Mouse (Mus musculus) splenic B cell, adult 2 months (primary cell): Measurements from ENCODE around the gene Ino80b.

Experiments
- DNase-seq: peaks from one replicate; pipeline ENCODE4 v3.0.0-alpha.2; 2011; ENCODE audit warnings: low read depth, low spot score
- H3K27me3 ChIP-seq: 2 replicates; pipeline ENCODE4 v1.6.1; 2012; ENCODE audit warnings: mild to moderate bottlenecking, low read length, moderate library complexity, mixed read lengths; ENCODE audit not compliant: control insufficient read depth, poor library complexity, insufficient read depth, severe bottlenecking
- H3K36me3 ChIP-seq: 2 replicates; pipeline ENCODE4 v1.6.1; 2012; ENCODE audit warnings: mild to moderate bottlenecking, low read length, moderate library complexity, mixed read lengths; ENCODE audit not compliant: control insufficient read depth, poor library complexity, insufficient read depth, severe bottlenecking

Ino80b gene

GRCm38 (mm10) chr6:83153038-83153437 lies 27.8 kb upstream of the Ino80b start:
- no peak for DNase-seq
- H3K27me3 ChIP-seq, result no peaks in the 10 kb centered on the region
- no peaks in the 10 kb centered on the region for H3K36me3 ChIP-seq

GRCm38 (mm10) chr6:83151721-83152120 lies 26.5 kb upstream of the Ino80b start:
- H3K36me3 ChIP-seq, result no peaks in the 10 kb centered on the region
- no peaks in the 10 kb centered on the region for H3K27me3 ChIP-seq
- DNase-seq, result no peak

- Histone ChIP-seq H3K27me3 (no peaks in the 10 kb centered on the region), H3K36me3 (no peaks in the 10 kb centered on the region)
- no peak for DNase-seq
Measured at GRCm38 (mm10) chr6:83147280-83147679, 22.0 kb upstream of the Ino80b start.

GRCm38 (mm10) chr6:83145805-83146204 lies 20.6 kb upstream of the Ino80b start:
- no peaks in the 10 kb centered on the region for H3K36me3 ChIP-seq
- no peak for DNase-seq
- H3K27me3 ChIP-seq, result no peaks in the 10 kb centered on the region

- no peak for DNase-seq
- no peaks in the 10 kb centered on the region for H3K36me3 ChIP-seq
Measured at GRCm38 (mm10) chr6:83145209-83145608, 20.0 kb upstream of the Ino80b start.

GRCm38 (mm10) chr6:83142886-83143285 lies 17.7 kb upstream of the Ino80b start:
- H3K27me3 ChIP-seq, result no peaks in the 10 kb centered on the region; the same call in 1 of the 2 replicates
- DNase-seq, result no peak

More at GRCm38 (mm10) chr6:83145209-83145608, 20.0 kb upstream of the Ino80b start:
- no peaks in the 10 kb centered on the region for H3K27me3 ChIP-seq

GRCm38 (mm10) chr6:83142211-83142731 lies 17.0 kb upstream of the Ino80b start:
- no peak for DNase-seq
- Histone ChIP-seq H3K36me3 (no peaks in the 10 kb centered on the region), H3K27me3 (no peaks in the 10 kb centered on the region; the same call in 1 of the 2 replicates)

More at GRCm38 (mm10) chr6:83142886-83143285, 17.7 kb upstream of the Ino80b start:
- H3K36me3 ChIP-seq, result no peaks in the 10 kb centered on the region

GRCm38 (mm10) chr6:83141636-83142035 lies 16.4 kb upstream of the Ino80b start:
- H3K36me3 ChIP-seq, result no peaks in the 10 kb centered on the region
- no peaks in the 10 kb centered on the region; the same call in 1 of the 2 replicates for H3K27me3 ChIP-seq
- no peak for DNase-seq

GRCm38 (mm10) chr6:83140044-83140443 lies 14.8 kb upstream of the Ino80b start:
- DNase-seq, result no peak
- peaks cover 2% of the 10 kb centered on the region for H3K27me3 ChIP-seq
- H3K36me3 ChIP-seq, result no peaks in the 10 kb centered on the region

GRCm38 (mm10) chr6:83138056-83138455 lies 12.8 kb upstream of the Ino80b start:
- no peak for DNase-seq
- H3K36me3 ChIP-seq, result no peaks in the 10 kb centered on the region
- H3K27me3 ChIP-seq, result peaks cover 2% of the 10 kb centered on the region

- Histone ChIP-seq H3K36me3 (no peaks in the 10 kb centered on the region), H3K27me3 (peaks cover 2% of the 10 kb centered on the region)
- DNase-seq, result no peak
Measured at GRCm38 (mm10) chr6:83137576-83137950, 12.3 kb upstream of the Ino80b start.

- Histone ChIP-seq H3K27me3 (peaks cover 2% of the 10 kb centered on the region), H3K36me3 (no peaks in the 10 kb centered on the region)
- no peak for DNase-seq
Measured at GRCm38 (mm10) chr6:83136881-83137575, 11.8 kb upstream of the Ino80b start.

- H3K27me3 ChIP-seq, result peaks cover 2% of the 10 kb centered on the region
- no peaks in the 10 kb centered on the region for H3K36me3 ChIP-seq
- DNase-seq, result no peak
Measured at GRCm38 (mm10) chr6:83136291-83136880, 11.2 kb upstream of the Ino80b start.

- Histone ChIP-seq H3K27me3 (peaks cover 2% of the 10 kb centered on the region), H3K36me3 (no peaks in the 10 kb centered on the region)
- DNase-seq, result no peak
Measured at GRCm38 (mm10) chr6:83135571-83136161, 10.4 kb upstream of the Ino80b start.

- DNase-seq, result no peak
- Histone ChIP-seq H3K36me3 (no peaks in the 10 kb centered on the region), H3K27me3 (peaks cover 2% of the 10 kb centered on the region)
Measured at GRCm38 (mm10) chr6:83134951-83135513, 9.8 kb upstream of the Ino80b start, which contains the start of gene Rtkn. Gene Rtkn, plus strand, starts transcription at chr6:83135463.
